Comparison of ENCODE assay signal across 8 mouse cellular contexts in genomic region chr16:91044270-91045182, GRCm38 (mm10). TPM values are rescaled to one million over a fixed set of nuclear protein-coding genes. Genes with fewer than 3 reads are reported as not detected.
DNase-seq lines count a peak whose midpoint lies in the region; ATAC-seq lines count a peak whose summit lies in the region.

Paxbp1 (minus strand) TSS chr16:91044543.

- H3K4me1 ChIP-seq in hindbrain, embryonic 11.5 days (replicated peaks; ENCODE audit: control insufficient read depth, insufficient read depth, low read length) = no peaks in the 10 kb centered on the region

- H3K9me3 ChIP-seq in hindbrain, embryonic 11.5 days (ENCODE audit: control insufficient read depth, low read length) = no peaks in the 10 kb centered on the region

- H3K4me3 ChIP-seq in hindbrain, embryonic 11.5 days (ENCODE audit: low read depth, low read length) = peak within 1 kb of the TSS; percentile 72

- peak within 1 kb of the TSS; percentile 68 for H3K4me2 ChIP-seq in hindbrain, embryonic 11.5 days (replicated peaks; ENCODE audit: low read depth, low read length)

- no peaks in the 10 kb centered on the region for H3K36me3 ChIP-seq in hindbrain, embryonic 11.5 days (ENCODE audit: control insufficient read depth, insufficient read depth, low read length)

- 2% methylated on average over 70 of the region's 70 CpGs for WGBS in hindbrain, embryonic 11.5 days

- no peaks in the 10 kb centered on the region for H3K27me3 ChIP-seq in hindbrain, embryonic 11.5 days (ENCODE audit: control insufficient read depth, insufficient read depth, low read length)

- ATAC-seq in hindbrain, embryonic 11.5 days (ENCODE audit: low FRiP score) = peak; percentile 97

- H3K27ac ChIP-seq in hindbrain, embryonic 11.5 days (ENCODE audit: low read depth, low read length) = peak within 1 kb of the TSS; percentile 92

- peak; percentile 98 for DNase-seq in Muller cell, postnatal 12 days (ENCODE audit: inconsistent ontology term)
- DNase-seq in cerebellum, adult 9-11 months = peak; percentile 99
- peak; percentile 97 to 100 for DNase-seq in frontal cortex, adult 2 months (ENCODE audit: extremely low spot score in 1 of 2, low spot score in 1 of 2)
- DNase-seq in hindbrain, embryonic 11.5 days (ENCODE audit: low spot score) = peak; percentile 100
- peak; percentile 99 to 100 for DNase-seq in layer of hippocampus, postnatal 10 days (ENCODE audit: low spot score in 2 of 2)
- DNase-seq in lung, postnatal 10 days = peak; percentile 99
- peak; percentile 99 for DNase-seq in ovary, postnatal 36 days (ENCODE audit: low spot score)
- peak; percentile 99 for DNase-seq in thymus, postnatal 25 days

- H3K9ac ChIP-seq in hindbrain, embryonic 11.5 days (ENCODE audit: low read depth, low read length) = peak within 1 kb of the TSS; percentile 91

RNA-seq across cellular contexts. Expression of gene Paxbp1, which starts in this region (rescaled TPM):
- 101 and 103 TPM in 2 replicates for polyA plus RNA-seq in frontal cortex, adult 2 months (2012; rRNA removed)
- polyA plus RNA-seq in hindbrain, embryonic 11.5 days (2014; fragmentation: Nextera tagmentation; extraction: Ambion mirVana) = 91.1 and 104 TPM in 2 replicates
- total RNA-seq in layer of hippocampus, postnatal 10 days (2021) = 10 to 100 TPM; 69.9 to 89.4 TPM

Comparison
In these comparisons a context has a peak if more than half of its experiments do, and no peak if none do; other contexts are left out.
1. Peak in every context shown above with its lines: DNase-seq, ATAC-seq, H3K4me3 ChIP-seq and H3K27ac ChIP-seq.